Mouse (Mus musculus) neural tube, embryonic 15.5 days (tissue): ENCODE results near the gene Ank3. TPM values are rescaled to one million over a fixed set of nuclear protein-coding genes. Genes with fewer than 3 reads are reported as not detected.
A peak's percentile ranks its signal among the peaks of the same experiment; 100 is the strongest.

Experiments
- ATAC-seq: fragments of 200-750 bp; cut with Nextera tagmentation; 2 replicates; pipeline ENCODE4 v1.8.0; 2017; ENCODE audit warnings: mild to moderate bottlenecking, moderate TSS enrichment, moderate library complexity; ENCODE audit not compliant: low FRiP score
- H3K27ac ChIP-seq: fragments of 300-500 bp; sonication (generic); replicated peaks from 2 replicates; pipeline ENCODE4 v1.5.1; 2015; ENCODE audit warnings: mild to moderate bottlenecking, inconsistent platforms
- H3K27me3 ChIP-seq: fragments of 300-500 bp; sonication (generic); replicated peaks from 2 replicates; pipeline ENCODE4 v1.6.1; 2015; ENCODE audit warnings: inconsistent platforms
- H3K36me3 ChIP-seq: fragments of 300-500 bp; sonication (generic); 2 replicates; pipeline ENCODE4 v1.6.1; 2015; ENCODE audit warnings: inconsistent platforms
- H3K4me1 ChIP-seq: fragments of 300-500 bp; sonication (generic); 2 replicates; pipeline ENCODE4 v1.6.1; 2015; ENCODE audit warnings: inconsistent platforms
- H3K4me2 ChIP-seq: fragments of 300-500 bp; sonication (generic); 2 replicates; pipeline ENCODE4 v1.6.1; 2015; ENCODE audit warnings: inconsistent platforms, mild to moderate bottlenecking, moderate library complexity
- H3K4me3 ChIP-seq: fragments of 300-500 bp; sonication (generic); replicated peaks from 2 replicates; pipeline ENCODE4 v1.5.1; 2015; ENCODE audit warnings: mild to moderate bottlenecking, inconsistent platforms
- H3K9ac ChIP-seq: fragments of 300-500 bp; sonication (generic); replicated peaks from 2 replicates; pipeline ENCODE4 v1.6.1; 2015; ENCODE audit warnings: mild to moderate bottlenecking, inconsistent platforms
- H3K9me3 ChIP-seq: fragments of 300-500 bp; sonication (generic); replicated peaks from 2 replicates; pipeline ENCODE4 v1.6.1; 2016; ENCODE audit warnings: inconsistent platforms
- WGBS: fragments of 180-500 bp; shearing (Covaris S2); methylation state at CpG from one replicate; pipeline ENCODE4 v1.1.7; 2015; ENCODE audit warnings: mixed read lengths; 5-methylcytosine and 5-hydroxymethylcytosine counted together
- polyA plus RNA-seq: library from polyadenylated mRNA; unstranded; fragments of >200 nt; fragmentation: Nextera tagmentation; extraction: Ambion mirVana; gene quantifications from 2 replicates; pipeline ENCODE4 v1.2.1, GENCODE M21; 2015

Ank3 gene
- polyA plus RNA-seq, 1 experiment from 2014 or later: 89.5 TPM

- H3K27ac ChIP-seq: no peak overlapping the region
Measured at GRCm38 (mm10) chr10:69604609-69605008, 206.0 kb downstream of the Ank3 start.

DNA sequence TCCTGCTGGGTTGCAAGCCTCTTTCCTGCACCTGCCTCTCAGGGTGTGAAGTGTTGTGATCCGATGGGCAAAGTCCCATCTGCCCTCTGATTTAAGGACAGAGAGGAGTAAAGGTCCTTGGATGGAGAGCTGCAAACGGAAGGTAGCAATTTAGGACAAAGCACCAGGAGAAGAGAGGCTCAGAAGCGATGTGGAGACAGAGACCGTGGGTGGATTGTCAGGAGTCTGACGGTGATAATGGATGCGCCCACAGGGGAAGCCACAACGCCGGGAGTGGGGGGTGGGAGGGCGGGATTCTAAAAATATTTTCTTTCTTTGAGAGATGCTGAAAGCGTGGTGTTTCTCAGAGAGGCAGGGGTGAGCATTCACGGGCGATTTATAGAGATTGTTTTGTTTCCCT is 206.6 kb downstream of the Ank3 start:
- H3K36me3 ChIP-seq: peaks cover 5% of the 10 kb centered on the region; the same call in 1 of the 2 replicates
- ATAC-seq: no peak
- WGBS: 30% methylated on average over 12 of the region's 12 CpGs
- no peak overlapping the region for H3K4me3 ChIP-seq
- 0 out of 2 replicates have a peak overlapping the region, but pooled peaks have one; percentile 15 for H3K4me2 ChIP-seq
- no peaks in the 10 kb centered on the region for H3K27me3 ChIP-seq
- H3K4me1 ChIP-seq: peaks cover 32% of the 10 kb centered on the region
- H3K27ac ChIP-seq: no peak overlapping the region
- no peaks in the 10 kb centered on the region for H3K9me3 ChIP-seq
- H3K9ac ChIP-seq: no peak overlapping the region

More at GRCm38 (mm10) chr10:69604609-69605008, 206.0 kb downstream of the Ank3 start:
- Histone ChIP-seq H3K9ac (no peak overlapping the region), H3K4me1 (peaks cover 32% of the 10 kb centered on the region), H3K36me3 (peaks cover 5% of the 10 kb centered on the region; the same call in 1 of the 2 replicates), H3K9me3 (no peaks in the 10 kb centered on the region), H3K4me3 (no peak overlapping the region), H3K4me2 (no peak overlapping the region), H3K27me3 (no peaks in the 10 kb centered on the region)
- ATAC-seq: no peak
- WGBS: 76% methylated on average over 6 of the region's 6 CpGs

- WGBS: 63% methylated on average over 14 of the region's 14 CpGs
Measured at GRCm38 (mm10) chr10:69607611-69608119, 209.1 kb downstream of the Ank3 start.

DNA sequence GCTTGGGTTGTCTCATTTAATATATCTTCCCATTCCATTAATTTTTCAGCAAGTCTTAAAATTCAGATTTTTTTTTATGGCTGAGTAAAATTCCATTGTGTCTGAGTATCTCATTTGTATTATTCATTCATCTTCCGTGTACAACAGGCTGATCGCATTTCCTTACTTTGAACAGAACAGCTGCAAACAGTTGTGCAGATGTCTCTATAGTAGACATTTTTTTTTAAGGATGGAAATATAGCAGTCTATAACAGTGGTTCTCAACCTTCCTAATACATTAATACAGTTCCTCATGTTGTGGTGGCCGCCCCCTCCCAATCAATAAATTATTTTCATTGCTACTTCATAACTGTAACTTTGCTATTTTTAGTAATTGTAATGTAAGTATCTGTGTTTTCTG is 212.7 kb downstream of the Ank3 start:
- Histone ChIP-seq H3K4me1 (peaks cover 21% of the 10 kb centered on the region), H3K9me3 (no peaks in the 10 kb centered on the region), H3K27me3 (no peaks in the 10 kb centered on the region), H3K36me3 (peaks cover 5% of the 10 kb centered on the region; the same call in 1 of the 2 replicates), H3K27ac (no peak overlapping the region), H3K4me2 (no peak overlapping the region), H3K4me3 (no peak overlapping the region), H3K9ac (no peak overlapping the region)
- 78% methylated on average over 3 of the region's 3 CpGs for WGBS
- no peak for ATAC-seq

More at GRCm38 (mm10) chr10:69607611-69608119, 209.1 kb downstream of the Ank3 start:
- H3K4me1 ChIP-seq: peaks cover 40% of the 10 kb centered on the region
- H3K9me3 ChIP-seq: no peaks in the 10 kb centered on the region
- peak overlapping the region; percentile 9; the same call in 1 of the 2 replicates for H3K4me2 ChIP-seq
- peak overlapping the region; percentile 23; the same call in 1 of the 2 replicates for H3K27ac ChIP-seq
- no peak for ATAC-seq
- peaks cover 5% of the 10 kb centered on the region; the same call in 1 of the 2 replicates for H3K36me3 ChIP-seq
- H3K4me3 ChIP-seq: no peak overlapping the region
- no peak overlapping the region for H3K9ac ChIP-seq
- H3K27me3 ChIP-seq: no peaks in the 10 kb centered on the region

- peak; percentile 64; the same call in 1 of the 2 replicates for ATAC-seq
- no peaks in the 10 kb centered on the region for H3K27me3 ChIP-seq
- H3K36me3 ChIP-seq: peaks cover 5% of the 10 kb centered on the region; the same call in 1 of the 2 replicates
- no peak overlapping the region for H3K9ac ChIP-seq
- H3K9me3 ChIP-seq: no peaks in the 10 kb centered on the region
- 59% methylated on average over 5 of the region's 5 CpGs for WGBS
- H3K4me3 ChIP-seq: no peak overlapping the region
- peak overlapping the region; percentile 60; the same call in 1 of the 2 replicates for H3K27ac ChIP-seq
- peaks cover 17% of the 10 kb centered on the region for H3K4me1 ChIP-seq
- no peak overlapping the region for H3K4me2 ChIP-seq
Measured at GRCm38 (mm10) chr10:69611839-69612340, 213.3 kb downstream of the Ank3 start.

GRCm38 (mm10) chr10:69616953-69617352 is 218.4 kb downstream of the Ank3 start:
- Histone ChIP-seq H3K4me1 (peaks cover 7% of the 10 kb centered on the region), H3K4me2 (no peak overlapping the region), H3K27ac (no peak overlapping the region), H3K9ac (no peak overlapping the region), H3K9me3 (no peaks in the 10 kb centered on the region), H3K4me3 (no peak overlapping the region), H3K27me3 (no peaks in the 10 kb centered on the region), H3K36me3 (no peaks in the 10 kb centered on the region)
- ATAC-seq: no peak
- 92% methylated on average over 3 of the region's 3 CpGs for WGBS

DNA sequence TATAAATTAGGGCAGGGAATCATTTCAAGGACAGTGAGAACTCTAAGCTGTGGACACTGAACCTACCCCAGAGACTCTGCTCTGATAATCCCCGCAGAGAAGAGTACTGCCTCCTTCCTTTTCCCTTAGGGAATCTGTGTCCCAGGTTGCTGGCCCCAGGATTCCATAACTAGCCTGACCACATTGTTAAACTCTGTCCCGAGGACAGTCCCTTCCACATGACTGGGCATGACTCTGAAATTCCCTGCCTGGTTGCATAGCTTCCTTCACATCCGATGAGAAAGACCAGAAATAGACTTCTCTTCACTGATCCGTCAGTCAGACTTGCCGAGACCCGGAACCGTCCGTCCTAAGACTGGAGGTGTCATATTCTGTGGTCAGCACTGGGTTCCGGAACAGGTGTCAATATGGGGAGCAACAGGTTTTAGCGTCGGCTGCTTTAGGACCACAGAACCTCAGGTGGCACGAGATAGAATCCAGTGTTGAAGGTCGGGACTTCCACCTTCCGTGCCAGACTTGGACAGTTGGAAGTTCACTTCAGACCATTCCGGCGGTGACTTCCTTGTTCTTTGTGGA is 219.1 kb downstream of the Ank3 start:
- no peak for ATAC-seq
- Histone ChIP-seq H3K27ac (no peak overlapping the region), H3K4me1 (peaks cover 3% of the 10 kb centered on the region; the same call in 1 of the 2 replicates), H3K9ac (no peak overlapping the region), H3K27me3 (no peaks in the 10 kb centered on the region), H3K4me2 (no peak overlapping the region), H3K36me3 (no peaks in the 10 kb centered on the region), H3K4me3 (no peak overlapping the region), H3K9me3 (no peaks in the 10 kb centered on the region)
- WGBS: 88% methylated on average over 16 of the region's 16 CpGs

DNA sequence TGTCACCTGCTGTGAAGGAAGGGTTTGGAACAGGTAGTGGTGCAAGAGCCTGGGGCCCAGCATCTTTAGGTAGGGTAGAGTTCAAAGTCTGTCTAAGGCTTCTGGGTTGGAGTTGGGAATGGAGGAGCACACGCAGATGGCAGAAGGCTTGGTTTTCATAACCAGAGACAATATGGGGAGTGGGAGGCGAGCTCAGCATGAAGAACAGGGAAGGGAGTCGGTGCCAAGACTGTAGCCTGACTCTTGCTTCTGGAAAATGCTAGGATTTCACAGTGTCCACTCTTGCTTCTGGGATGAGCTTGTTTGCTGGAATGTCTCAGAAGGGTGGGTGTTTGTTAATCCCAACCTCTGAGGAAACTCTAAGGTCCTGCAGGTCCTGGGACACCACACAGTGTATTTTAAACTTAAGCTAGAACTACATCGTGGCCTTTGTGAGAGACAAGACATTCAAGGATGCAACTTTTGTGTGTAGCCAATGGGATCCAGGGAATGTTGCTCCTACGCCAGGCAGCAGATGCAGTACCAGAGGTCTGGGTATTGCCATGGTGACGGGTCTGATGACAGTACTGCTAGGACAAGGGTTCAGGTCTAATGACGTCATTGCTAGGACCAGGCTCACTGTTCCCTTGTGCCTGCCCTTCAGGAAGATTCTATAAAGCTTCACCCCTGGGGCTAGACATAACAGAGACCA is 222.3 kb downstream of the Ank3 start:
- peaks cover 3% of the 10 kb centered on the region; the same call in 1 of the 2 replicates for H3K4me1 ChIP-seq
- ATAC-seq: no peak
- no peak overlapping the region for H3K27ac ChIP-seq
- WGBS: 69% methylated on average over 7 of the region's 7 CpGs
- no peaks in the 10 kb centered on the region for H3K9me3 ChIP-seq
- no peak overlapping the region for H3K4me2 ChIP-seq
- H3K36me3 ChIP-seq: no peaks in the 10 kb centered on the region
- H3K9ac ChIP-seq: no peak overlapping the region
- H3K27me3 ChIP-seq: no peaks in the 10 kb centered on the region
- no peak overlapping the region for H3K4me3 ChIP-seq

DNA sequence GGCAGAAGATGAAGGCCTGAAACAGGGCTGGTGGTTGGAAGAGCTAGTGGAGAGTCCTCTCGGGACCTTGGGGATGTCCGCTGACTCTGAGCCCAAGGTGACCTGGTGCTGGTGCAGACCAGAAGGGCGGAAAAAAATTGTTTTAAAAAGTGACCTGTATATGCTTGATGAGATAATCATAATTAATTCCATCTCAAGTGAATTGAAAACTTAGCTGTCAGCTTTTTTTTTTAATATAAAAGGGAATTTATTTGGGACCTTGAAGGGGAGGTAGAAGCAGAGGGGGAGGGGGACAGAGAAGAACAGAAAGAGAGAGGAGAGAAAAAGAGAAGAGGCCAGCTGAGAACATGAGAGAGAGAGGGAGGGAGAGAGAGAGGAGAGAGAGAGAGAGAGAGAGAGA is 229.2 kb downstream of the Ank3 start:
- Histone ChIP-seq H3K9me3 (no peaks in the 10 kb centered on the region), H3K4me2 (no peak overlapping the region), H3K4me1 (peaks cover 19% of the 10 kb centered on the region), H3K27me3 (no peaks in the 10 kb centered on the region), H3K27ac (no peak overlapping the region), H3K36me3 (no peaks in the 10 kb centered on the region), H3K9ac (no peak overlapping the region), H3K4me3 (no peak overlapping the region)
- 94% methylated on average over 3 of the region's 3 CpGs for WGBS
- no peak for ATAC-seq

- no peak for ATAC-seq
Measured at GRCm38 (mm10) chr10:69628743-69629142, 230.2 kb downstream of the Ank3 start.

DNA sequence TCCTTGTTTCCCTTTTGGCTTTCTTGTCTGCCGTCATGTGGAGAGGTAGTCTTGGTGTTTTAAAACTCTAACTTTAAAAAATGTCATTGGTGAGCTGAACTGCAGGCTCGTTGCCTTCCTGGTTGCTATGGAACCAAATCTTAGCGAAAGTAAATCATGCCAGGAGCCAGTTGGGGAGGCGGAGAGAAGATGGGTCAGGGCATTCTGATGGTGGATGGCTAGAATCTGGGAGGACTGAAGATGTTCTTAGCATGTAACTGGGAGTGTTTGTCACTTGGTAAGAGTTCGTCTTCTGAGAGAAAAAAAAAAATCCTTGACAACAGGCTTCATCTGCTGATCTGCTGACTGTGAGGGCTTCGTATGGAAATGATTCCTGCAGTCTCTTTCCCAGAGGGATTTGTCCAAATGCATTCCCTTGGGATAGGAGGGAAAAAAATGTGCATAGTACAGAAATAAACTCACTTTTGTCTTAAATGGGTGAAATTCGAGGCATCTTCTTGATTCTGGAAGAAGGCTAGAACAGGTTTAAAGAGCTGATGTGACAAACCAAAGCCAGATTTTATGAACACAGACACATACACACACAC is 232.3 kb downstream of the Ank3 start:
- Histone ChIP-seq H3K4me3 (no peak overlapping the region), H3K4me1 (peaks cover 44% of the 10 kb centered on the region), H3K9ac (no peak overlapping the region), H3K27me3 (no peaks in the 10 kb centered on the region), H3K9me3 (no peaks in the 10 kb centered on the region), H3K27ac (no peak overlapping the region), H3K36me3 (no peaks in the 10 kb centered on the region), H3K4me2 (no peak overlapping the region)
- WGBS: 36% methylated on average over 7 of the region's 7 CpGs
- ATAC-seq: no peak

More at GRCm38 (mm10) chr10:69628743-69629142, 230.2 kb downstream of the Ank3 start:
- no peak overlapping the region for H3K4me3 ChIP-seq
- 56% methylated on average over 6 of the region's 6 CpGs for WGBS
- H3K9me3 ChIP-seq: no peaks in the 10 kb centered on the region
- H3K4me2 ChIP-seq: no peak overlapping the region
- no peak overlapping the region for H3K9ac ChIP-seq
- H3K27me3 ChIP-seq: no peaks in the 10 kb centered on the region
- no peaks in the 10 kb centered on the region for H3K36me3 ChIP-seq
- H3K27ac ChIP-seq: no peak overlapping the region
- peaks cover 25% of the 10 kb centered on the region for H3K4me1 ChIP-seq
